Mouse (Mus musculus): ENCODE results near the gene Ubr4.

- TF ChIP-seq HCFC1 (IDR thresholded peaks at IDR 0.05; ENCODE audit: borderline replicate concordance, insufficient read depth, low read length), result no peak
- no peak for TF ChIP-seq CHD2 (IDR thresholded peaks at IDR 0.05; ENCODE audit: low read depth, low read length)
Observed at GRCm38 (mm10) chr4:139511557-139511956, 159.1 kb downstream of the Ubr4 start.

Data from ES-E14 (cell line).